Mouse (Mus musculus) embryonic fibroblast, embryonic 13.5 days (primary cell): ENCODE data around the gene Slc33a1.

Experiments used
- CTCF ChIP-seq: IDR thresholded peaks from 2 replicates; pipeline ENCODE4 v1.5.1; 2011; ENCODE audit warnings: mild to moderate bottlenecking, control low read depth, low read length, moderate library complexity, borderline replicate concordance; ENCODE audit not compliant: insufficient read depth
- POLR2A ChIP-seq: IDR thresholded peaks from 2 replicates; pipeline ENCODE4 v1.6.1; 2011; ENCODE audit warnings: low read depth, mild to moderate bottlenecking, control low read depth, low read length, moderate library complexity

- TF ChIP-seq POLR2A (no peak), CTCF (no peak)
Measured at GRCm38 (mm10) chr3:63965929-63966328, 1.4 kb upstream of the Slc33a1 start.
